8 mouse cellular contexts compared by ENCODE assay signal in genomic region chr14:99022346-99023086, GRCm38 (mm10). TPM values are rescaled to one million over a fixed set of nuclear protein-coding genes. Genes with fewer than 3 reads are reported as not detected.
A peak's percentile ranks its signal among the peaks of the same experiment; 100 is the strongest.
DNase-seq lines count a peak whose midpoint lies in the region; ATAC-seq lines count a peak whose summit lies in the region.
"Had no signal": no experiment of that assay in that cellular context is flagged by ENCODE, and none has a peak within 500 bp of the region (broad histone marks: within the 10 kb centered on the region; RNA-seq: fewer than 3 reads in every experiment).

No protein-coding gene starts in this region.

- no peaks in the 10 kb centered on the region for H3K4me1 ChIP-seq in lung, embryonic 16.5 days (replicated peaks; ENCODE audit: control insufficient read depth, insufficient read depth, low read length)
- no peaks in the 10 kb centered on the region for H3K4me1 ChIP-seq in forebrain, embryonic 12.5 days
- peaks cover 11% of the 10 kb centered on the region for H3K4me1 ChIP-seq in limb, embryonic 10.5 days
- no peaks in the 10 kb centered on the region for H3K4me1 ChIP-seq in stomach, embryonic 15.5 days

- peak overlapping the region; percentile 47 for H3K4me2 ChIP-seq in lung, embryonic 16.5 days (ENCODE audit: low read depth, low read length)
- peak overlapping the region; percentile 42 for H3K4me2 ChIP-seq in forebrain, embryonic 12.5 days
- H3K4me2 ChIP-seq in stomach, embryonic 15.5 days, result peak overlapping the region; percentile 31

- WGBS in lung, embryonic 16.5 days, result 37% methylated on average over 12 of the region's 12 CpGs
- 44% methylated on average over 12 of the region's 12 CpGs for WGBS in forebrain, embryonic 12.5 days
- 54% methylated on average over 12 of the region's 12 CpGs for WGBS in limb, embryonic 10.5 days
- WGBS in stomach, embryonic 15.5 days, result 45% methylated on average over 12 of the region's 12 CpGs

- DNase-seq in lung, postnatal 36 days, result no peak
- DNase-seq in limb, embryonic 10.5 days (ENCODE audit: low spot score), result no peak
- no peak for DNase-seq in cerebellum, adult 11 months
- DNase-seq: adrenal gland, adult 2 months had no signal

- no peak for ATAC-seq in lung, embryonic 16.5 days (ENCODE audit: low read depth)
- peak; percentile 48; the same call in 1 of the 2 replicates for ATAC-seq in forebrain, embryonic 12.5 days (ENCODE audit: low FRiP score)
- ATAC-seq in stomach, embryonic 15.5 days (ENCODE audit: insufficient read depth, low FRiP score, low read depth), result no peak
- no peak for ATAC-seq in monocyte, adult 5-6 weeks (replicated peaks; ENCODE audit: insufficient number of reproducible peaks, low FRiP score, low TSS enrichment, poor library complexity, severe bottlenecking)

- H3K27me3 ChIP-seq in lung, embryonic 16.5 days (ENCODE audit: control insufficient read depth, insufficient read depth, low read depth, low read length), result no peaks in the 10 kb centered on the region
- H3K27me3 ChIP-seq in forebrain, embryonic 12.5 days, result no peaks in the 10 kb centered on the region
- no peaks in the 10 kb centered on the region for H3K27me3 ChIP-seq in limb, embryonic 10.5 days (ENCODE audit: low read depth, poor library complexity, severe bottlenecking)
- H3K27me3 ChIP-seq in stomach, embryonic 15.5 days (replicated peaks), result no peaks in the 10 kb centered on the region

- no peaks in the 10 kb centered on the region for H3K9me3 ChIP-seq in lung, embryonic 16.5 days (ENCODE audit: control insufficient read depth, low read length)
- no peaks in the 10 kb centered on the region for H3K9me3 ChIP-seq in forebrain, embryonic 12.5 days
- H3K9me3 ChIP-seq in limb, embryonic 10.5 days (replicated peaks), result no peaks in the 10 kb centered on the region
- H3K9me3 ChIP-seq in stomach, embryonic 15.5 days, result no peaks in the 10 kb centered on the region

- H3K36me3 ChIP-seq in lung, embryonic 16.5 days (ENCODE audit: control insufficient read depth, insufficient read depth, low read length), result no peaks in the 10 kb centered on the region
- no peaks in the 10 kb centered on the region for H3K36me3 ChIP-seq in forebrain, embryonic 12.5 days (replicated peaks)
- H3K36me3 ChIP-seq in limb, embryonic 10.5 days, result no peaks in the 10 kb centered on the region
- no peaks in the 10 kb centered on the region for H3K36me3 ChIP-seq in stomach, embryonic 15.5 days

- 0 out of 2 replicates have a peak overlapping the region, but pooled peaks have one; percentile 48 for H3K9ac ChIP-seq in lung, embryonic 16.5 days (ENCODE audit: low read length)
- H3K9ac ChIP-seq in forebrain, embryonic 12.5 days, result no peak overlapping the region
- H3K9ac ChIP-seq in stomach, embryonic 15.5 days, result no peak overlapping the region

- peak overlapping the region; percentile 21 for H3K4me3 ChIP-seq in lung, embryonic 16.5 days (ENCODE audit: low read length)
- peak overlapping the region; percentile 23; the same call in 1 of the 2 replicates for H3K4me3 ChIP-seq in forebrain, embryonic 12.5 days (replicated peaks)
- 0 out of 2 replicates have a peak overlapping the region, but pooled peaks have one; percentile 15 for H3K4me3 ChIP-seq in limb, embryonic 10.5 days
- H3K4me3 ChIP-seq in stomach, embryonic 15.5 days (replicated peaks), result no peak overlapping the region

- H3K27ac ChIP-seq in lung, embryonic 16.5 days (ENCODE audit: low read length), result no peak overlapping the region
- no peak overlapping the region for H3K27ac ChIP-seq in forebrain, embryonic 12.5 days
- H3K27ac ChIP-seq in limb, embryonic 10.5 days, result peak overlapping the region; percentile 14; the same call in 1 of the 2 replicates
- no peak overlapping the region for H3K27ac ChIP-seq in stomach, embryonic 15.5 days

RNA-seq across cellular contexts. Expression of gene Mzt1, which starts 23.4 kb away (rescaled TPM):
- 63.5 and 68.2 TPM in 2 replicates for polyA plus RNA-seq in lung, embryonic 16.5 days (2015; fragmentation: Nextera tagmentation; extraction: Ambion mirVana)
- polyA plus RNA-seq in forebrain, embryonic 12.5 days (2016; fragmentation: Nextera tagmentation; extraction: Ambion mirVana), result 142 and 143 TPM in 2 replicates
- polyA plus RNA-seq in limb, embryonic 10.5 days (2016; fragmentation: Nextera tagmentation; extraction: Ambion mirVana), result 89.5 and 104 TPM in 2 replicates
- 75.0 and 76.0 TPM in 2 replicates for polyA plus RNA-seq in stomach, embryonic 15.5 days (2015; fragmentation: Nextera tagmentation; extraction: Ambion mirVana)
- 30.9 to 34.5 TPM (median 34.0 TPM) in 3 replicates for total RNA-seq in monocyte, adult 5-6 weeks (2017)

RNA-seq across cellular contexts. Expression of gene Bora, which starts 23.5 kb away (rescaled TPM):
- 71.3 and 72.4 TPM in 2 replicates for polyA plus RNA-seq in lung, embryonic 16.5 days (2015; fragmentation: Nextera tagmentation; extraction: Ambion mirVana)
- 68.0 and 77.7 TPM in 2 replicates for polyA plus RNA-seq in forebrain, embryonic 12.5 days (2016; fragmentation: Nextera tagmentation; extraction: Ambion mirVana)
- 85.2 and 99.4 TPM in 2 replicates for polyA plus RNA-seq in limb, embryonic 10.5 days (2016; fragmentation: Nextera tagmentation; extraction: Ambion mirVana)
- polyA plus RNA-seq in stomach, embryonic 15.5 days (2015; fragmentation: Nextera tagmentation; extraction: Ambion mirVana), result 57.2 and 63.8 TPM in 2 replicates
- 5.0 to 10.6 TPM (median 7.3 TPM) in 3 replicates for total RNA-seq in monocyte, adult 5-6 weeks (2017)

RNA-seq across cellular contexts. Expression of gene Rpl36a-ps1, which starts 28.4 kb away (rescaled TPM):
- 1.7 and 5.7 TPM in 2 replicates for polyA plus RNA-seq in lung, embryonic 16.5 days (2015; fragmentation: Nextera tagmentation; extraction: Ambion mirVana)
- 2.2 and 3.3 TPM in 2 replicates for polyA plus RNA-seq in forebrain, embryonic 12.5 days (2016; fragmentation: Nextera tagmentation; extraction: Ambion mirVana)
- 2.2 and 2.6 TPM in 2 replicates for polyA plus RNA-seq in limb, embryonic 10.5 days (2016; fragmentation: Nextera tagmentation; extraction: Ambion mirVana)
- 2.3 and 7.4 TPM in 2 replicates for polyA plus RNA-seq in stomach, embryonic 15.5 days (2015; fragmentation: Nextera tagmentation; extraction: Ambion mirVana)
- 1.9 to 4.4 TPM (median 4.0 TPM) in 3 replicates for total RNA-seq in monocyte, adult 5-6 weeks (2017)
- polyA plus RNA-seq: adrenal gland, adult 2 months had no signal
